Mouse (Mus musculus) monocyte, adult 59 days (primary cell): ENCODE measurements around the gene Celf3. TPM values are rescaled to one million over a fixed set of nuclear protein-coding genes. Genes with fewer than 3 reads are reported as not detected.

Experiments
- total RNA-seq, 2 experiments: library from RNA; stranded (reverse); gene quantifications; one replicate each; pipeline ENCODE4 v1.2.4; 2023

Celf3 gene
- total RNA-seq: under 1 TPM in 1 of 2 experiments, not detected in 1; 0.49 TPM

DNA sequence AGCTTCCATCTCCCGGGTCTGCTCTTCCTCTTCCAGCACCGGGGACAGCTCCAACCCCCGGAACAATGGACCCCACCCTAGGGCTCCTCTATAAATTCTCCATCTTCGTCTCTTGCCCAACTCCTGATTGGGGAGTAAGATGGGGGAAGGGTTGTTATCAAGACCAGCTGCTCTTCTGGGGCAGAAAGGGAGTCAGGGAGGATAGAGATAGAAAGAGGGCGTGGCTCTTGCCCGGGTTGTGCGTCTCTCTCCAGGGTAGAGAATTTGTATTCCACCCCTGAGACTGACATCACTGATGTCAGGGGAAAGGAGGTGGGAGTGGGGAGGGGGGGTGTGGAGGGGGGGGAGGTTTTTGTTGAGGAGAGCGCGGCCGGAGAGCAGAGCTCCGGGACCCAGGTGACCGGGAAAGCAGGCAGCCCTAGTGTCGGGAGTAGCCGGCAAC, at the start of gene Celf3:
TSS of gene Celf3 (plus strand) at position 315 of the 442 bp plus-strand sequence.

DNA sequence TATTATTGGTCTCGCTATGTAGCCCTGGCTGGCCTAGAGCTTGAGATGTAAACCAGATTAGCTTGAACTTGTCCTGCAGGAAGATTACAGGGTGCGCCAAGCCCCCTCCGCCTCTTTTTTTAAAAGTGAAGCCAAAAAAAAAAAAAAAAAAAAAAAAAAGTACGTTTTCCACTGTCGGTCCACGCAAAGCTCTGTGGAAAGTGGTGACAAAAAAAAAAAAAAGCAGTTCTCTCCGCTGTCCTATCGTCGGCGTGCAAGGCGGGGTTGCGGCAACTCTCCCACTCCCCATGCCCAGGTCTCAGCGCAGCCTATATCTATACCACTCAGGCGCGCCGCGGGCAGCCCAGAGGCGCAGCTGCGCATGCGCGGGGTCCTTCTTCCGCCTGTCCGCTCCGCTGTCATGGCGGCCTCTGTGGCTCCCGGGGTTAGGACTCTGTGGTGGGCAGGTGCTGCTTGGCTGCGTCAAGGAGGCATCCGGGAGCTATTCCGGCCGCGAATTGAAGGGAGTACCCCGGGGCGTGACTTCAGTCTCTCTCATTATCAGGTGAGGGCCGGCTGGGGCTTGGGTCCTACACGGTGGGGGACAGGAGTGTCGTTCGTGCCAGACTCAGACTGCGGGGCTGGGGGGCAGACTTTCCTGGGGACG, 35.0 kb upstream of the Celf3 start, which contains the start of gene Mrpl9:
TSS of gene Mrpl9 (plus strand) at position 368 of the 646 bp plus-strand sequence.

DNA sequence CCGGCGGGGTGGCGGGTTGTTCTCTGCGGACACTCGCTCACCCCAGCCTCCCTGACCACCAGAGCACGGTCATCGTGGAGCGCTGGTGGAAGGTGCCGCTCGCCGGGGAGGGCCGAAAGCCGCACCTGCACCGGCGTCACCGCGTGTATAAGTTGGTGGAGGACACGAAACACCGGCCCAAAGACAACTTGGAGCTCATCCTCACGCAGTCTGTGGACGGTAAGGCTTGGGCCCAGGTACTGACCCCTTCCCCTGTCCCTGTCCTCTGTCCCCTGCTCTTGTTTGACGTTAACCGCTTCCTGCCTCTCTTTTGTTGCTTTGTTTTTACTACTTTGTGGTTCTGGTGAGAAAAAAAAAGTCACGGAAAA, 34.5 kb upstream of the Celf3 start, which contains the start of gene Oaz3:
TSS of gene Oaz3 (minus strand) at position 319 of the 368 bp plus-strand sequence.

DNA sequence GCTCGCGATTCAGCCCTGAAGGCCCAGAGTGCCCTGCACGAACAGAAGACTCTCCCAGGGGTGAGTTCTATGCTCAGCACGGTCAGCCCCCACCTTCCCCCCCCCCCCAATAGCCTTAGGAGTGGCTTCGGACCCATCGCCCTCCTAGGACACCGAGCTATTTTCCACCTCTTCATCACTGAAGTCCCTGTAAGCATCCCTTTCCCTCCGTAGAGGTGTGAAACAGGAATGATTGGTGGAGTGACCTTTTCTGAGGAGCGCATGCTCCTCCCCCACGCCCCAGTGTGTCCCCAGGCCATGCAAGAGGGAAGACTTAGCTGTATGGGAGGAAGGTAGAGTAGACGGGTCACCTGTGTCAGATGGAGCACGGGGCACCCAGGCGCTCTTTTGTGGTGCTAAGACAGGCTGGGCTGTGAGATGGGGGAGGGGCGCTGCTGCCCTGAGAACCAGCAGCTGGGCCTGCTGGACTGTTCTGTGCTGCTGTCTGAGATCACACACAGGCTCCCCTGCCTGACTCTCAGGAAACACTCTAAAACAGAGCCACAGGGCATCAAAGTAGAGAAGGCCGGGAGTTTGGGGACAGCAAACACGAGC, 2.3 kb downstream of the Celf3 start, which contains the start of gene Riiad1:
TSS of gene Riiad1 (minus strand) at position 51 of the 594 bp plus-strand sequence.

Other genes starting within 250 kb of the Celf3 start
- gene Gm4778, start 214.3 kb upstream of the Celf3 start, total RNA-seq: not detected
- 1 to 10 TPM; 1.1 to 3.7 TPM for gene Them4, start 168.2 kb upstream of the Celf3 start, total RNA-seq
- gene Them5, start 136.2 kb upstream of the Celf3 start, total RNA-seq: not detected
- gene C2cd4d, start 115.9 kb upstream of the Celf3 start, total RNA-seq: not detected
- 1 to 10 TPM; 1.0 to 1.1 TPM for gene Rorc, start 105.5 kb upstream of the Celf3 start, total RNA-seq
- gene Lingo4, start 79.8 kb upstream of the Celf3 start, total RNA-seq: under 1 TPM; 0.15 to 0.18 TPM
- gene Tdrkh, start 65.0 kb upstream of the Celf3 start, total RNA-seq: 1 to 10 TPM; 4.6 to 7.5 TPM
- gene Mrpl9, start 35.0 kb upstream of the Celf3 start, total RNA-seq: 10 to 100 TPM; 25.2 to 25.9 TPM
- not detected for gene Oaz3, start 34.4 kb upstream of the Celf3 start, total RNA-seq
- not detected for gene Riiad1, start 2.0 kb downstream of the Celf3 start, total RNA-seq
- gene Snx27, start 104.4 kb downstream of the Celf3 start, total RNA-seq: 10 to 100 TPM; 37.8 to 40.6 TPM
- not detected for gene Gm10972, start 164.8 kb downstream of the Celf3 start, total RNA-seq
- gene Tuft1, start 180.6 kb downstream of the Celf3 start, total RNA-seq: 1 to 10 TPM; 1.1 to 2.5 TPM
- gene Selenbp2, start 215.3 kb downstream of the Celf3 start, total RNA-seq: 10 to 100 TPM in 1 of 2 experiments, 1 to 10 TPM in 1; 2.1 to 12.3 TPM